Mouse (Mus musculus) telencephalon, adult 2 months (tissue): ENCODE measurements around the gene Nup205.

Source experiments
- DNase-seq: peaks from one replicate; pipeline ENCODE4 v3.0.0-alpha.2; 2011; ENCODE audit warnings: low read depth, low spot score

Gene Nup205

DNA sequence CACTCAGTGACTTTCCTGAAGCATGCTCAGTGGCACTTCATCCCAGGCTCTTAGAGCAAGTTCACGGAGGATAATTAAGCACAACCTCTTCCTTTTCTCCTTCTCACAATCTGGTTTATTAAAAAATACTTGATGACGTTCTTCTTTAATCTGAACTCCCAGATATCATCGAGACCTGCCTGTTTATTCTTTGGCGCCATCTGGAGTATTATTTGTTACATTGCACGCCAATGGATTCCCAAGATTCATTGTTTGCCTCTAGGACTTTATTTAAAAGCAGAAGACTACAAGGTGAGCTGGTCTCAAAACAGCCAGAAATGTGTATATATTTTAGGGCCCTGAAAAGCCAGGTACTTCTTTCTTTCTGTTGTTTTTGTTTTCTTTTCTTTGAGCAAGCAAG, 67.9 kb downstream of the Nup205 start:
- DNase-seq = peak; percentile 17

DNA sequence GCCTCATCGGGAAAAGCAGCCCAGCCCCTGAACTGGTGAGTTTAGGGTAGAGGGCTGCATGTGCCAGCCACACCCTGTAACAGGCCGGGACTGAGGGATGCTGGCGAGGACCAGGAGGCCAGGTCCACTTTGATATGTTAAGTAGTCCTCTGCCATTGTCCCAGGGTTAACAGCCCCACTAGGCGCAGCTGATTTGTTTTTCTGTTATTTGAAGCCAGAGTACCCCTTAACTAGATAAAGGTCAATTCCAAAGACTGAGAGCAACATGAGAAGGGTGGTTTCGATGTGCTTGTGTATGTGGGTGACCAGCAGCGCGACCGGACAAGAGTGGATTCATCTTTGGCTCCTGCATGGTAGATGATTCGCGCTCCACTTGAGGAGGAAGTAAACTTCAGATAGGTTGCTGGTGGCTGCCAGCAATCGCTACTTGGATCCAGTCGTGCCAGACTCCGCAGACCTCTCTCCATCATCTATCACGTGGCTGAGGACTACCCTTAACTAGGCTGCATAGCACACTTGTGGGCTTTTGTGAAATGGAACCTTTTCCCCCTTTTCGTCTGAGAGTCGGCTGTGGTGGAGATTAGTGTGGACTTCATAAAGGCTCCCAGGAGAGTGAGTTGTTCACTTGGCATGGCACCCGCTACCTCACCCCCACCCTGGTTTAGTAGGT, 74.7 kb downstream of the Nup205 start:
- DNase-seq = no peak

DNA sequence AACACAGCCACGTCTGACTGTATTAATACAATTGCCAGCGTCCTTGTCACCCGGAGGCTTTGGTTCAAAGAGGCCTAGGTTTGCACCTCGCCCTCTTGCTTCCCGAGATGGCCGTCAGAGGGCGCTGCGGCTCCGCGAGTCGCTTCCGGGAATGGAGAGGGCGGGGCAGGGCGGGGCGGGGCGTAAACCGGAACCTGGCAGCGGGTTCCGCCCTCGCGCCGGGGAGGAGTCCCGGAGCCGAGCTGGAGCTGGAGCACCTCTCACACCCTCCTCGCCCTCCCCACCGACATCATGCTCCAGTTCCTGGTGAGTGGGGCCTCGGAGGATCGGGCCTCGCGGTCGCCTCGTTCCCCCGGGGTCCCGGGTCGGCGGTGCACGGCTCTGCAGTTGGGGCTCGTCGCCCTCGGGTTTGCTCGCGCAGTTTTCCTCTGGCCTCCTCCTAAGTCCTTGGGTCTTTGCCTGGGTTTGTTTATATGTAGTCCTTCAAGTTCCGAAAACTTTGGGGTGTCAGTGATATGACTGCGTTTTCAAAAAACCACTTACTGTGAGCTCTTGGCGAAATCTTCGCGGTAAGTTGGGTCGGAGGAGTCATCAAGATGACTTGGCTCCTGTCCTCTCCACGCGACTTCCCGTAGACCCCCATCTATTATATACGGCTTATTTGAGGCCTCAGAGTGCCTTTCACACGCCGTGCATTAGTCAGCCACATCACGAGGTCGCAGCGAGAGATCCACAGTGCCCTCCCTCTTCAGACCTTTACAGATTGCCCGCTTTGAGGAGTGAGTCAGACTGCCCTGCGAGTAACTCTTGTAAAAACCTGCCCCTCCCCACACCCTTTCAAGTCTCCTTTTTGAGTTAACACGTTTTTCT, 75.5 kb downstream of the Nup205 start:
- peak; percentile 59 for DNase-seq

DNA sequence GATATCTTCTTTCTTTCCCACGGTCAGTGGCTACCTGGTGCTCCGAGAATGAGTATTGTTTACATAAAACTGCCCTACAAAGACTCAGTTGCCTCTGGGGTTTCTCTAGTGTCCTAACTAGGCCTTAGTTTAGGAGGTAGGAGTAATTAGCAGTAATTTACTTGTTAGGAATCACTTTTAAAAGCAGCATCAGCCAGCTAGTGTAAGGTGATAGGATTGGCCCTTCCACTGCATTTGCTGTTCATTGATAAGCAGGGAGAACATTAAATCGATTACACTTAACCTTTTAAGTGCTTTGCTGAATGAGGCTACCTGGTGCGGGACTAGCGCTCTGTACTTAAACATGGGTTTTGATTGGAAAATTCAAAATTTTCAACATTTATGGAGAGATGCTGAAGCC, 76.3 kb downstream of the Nup205 start:
- no peak for DNase-seq

DNA sequence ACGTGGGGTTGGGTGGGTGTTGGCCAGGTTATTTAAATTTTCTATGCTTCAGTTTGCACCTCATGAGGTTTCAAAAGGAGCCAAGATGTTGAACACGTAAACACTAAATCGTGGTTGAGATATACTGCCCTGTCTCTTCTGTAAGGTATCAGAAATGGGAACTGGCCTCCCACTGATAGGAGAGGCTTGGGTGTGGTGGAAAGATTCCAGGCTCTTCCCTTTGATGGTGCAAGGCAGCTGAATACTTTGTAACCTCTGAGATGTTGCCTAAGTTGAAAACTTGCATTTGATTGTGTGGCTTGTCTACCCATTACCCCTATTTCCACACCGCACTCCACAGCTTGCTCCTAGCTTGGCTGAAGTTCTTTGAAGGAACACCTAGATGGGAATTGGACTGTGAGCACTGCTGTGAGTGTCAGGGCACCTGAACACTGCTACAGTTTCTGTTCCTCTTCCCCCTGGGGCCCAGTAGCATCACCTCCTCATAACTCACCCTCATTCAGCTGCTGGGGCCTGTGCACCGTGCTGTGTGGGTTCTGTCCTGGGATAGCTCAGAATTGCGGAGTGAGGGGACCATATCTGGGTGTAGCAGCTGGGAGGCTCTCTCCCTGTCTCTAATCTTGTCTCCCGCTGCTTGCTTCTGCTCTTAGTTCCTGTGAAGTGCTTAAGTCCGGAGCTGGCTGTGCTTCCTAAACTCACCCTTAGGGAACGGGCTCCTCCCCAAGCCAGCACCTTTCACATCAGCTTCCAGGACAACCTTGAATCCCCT, 77.1 kb downstream of the Nup205 start:
- DNase-seq = no peak

DNA sequence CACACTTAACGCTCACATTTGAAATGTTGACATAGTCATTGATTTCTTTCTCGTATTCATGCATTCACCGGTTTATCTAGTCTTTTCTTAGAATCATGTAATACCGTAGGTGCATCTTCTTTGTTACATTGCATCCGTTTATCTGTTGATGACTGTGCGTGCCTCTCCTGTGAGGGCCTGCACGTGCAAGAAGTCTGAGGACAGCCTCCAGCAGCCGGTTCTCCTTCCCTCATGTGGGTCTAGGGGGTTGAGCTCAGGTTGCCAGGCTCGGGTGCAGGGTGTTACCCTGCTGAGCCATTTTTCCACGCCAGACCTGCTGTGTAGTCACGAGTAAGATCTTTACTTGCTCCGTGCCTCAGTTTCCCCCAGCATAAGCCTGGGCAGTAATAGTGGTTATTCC, 77.8 kb downstream of the Nup205 start:
- no peak for DNase-seq

DNA sequence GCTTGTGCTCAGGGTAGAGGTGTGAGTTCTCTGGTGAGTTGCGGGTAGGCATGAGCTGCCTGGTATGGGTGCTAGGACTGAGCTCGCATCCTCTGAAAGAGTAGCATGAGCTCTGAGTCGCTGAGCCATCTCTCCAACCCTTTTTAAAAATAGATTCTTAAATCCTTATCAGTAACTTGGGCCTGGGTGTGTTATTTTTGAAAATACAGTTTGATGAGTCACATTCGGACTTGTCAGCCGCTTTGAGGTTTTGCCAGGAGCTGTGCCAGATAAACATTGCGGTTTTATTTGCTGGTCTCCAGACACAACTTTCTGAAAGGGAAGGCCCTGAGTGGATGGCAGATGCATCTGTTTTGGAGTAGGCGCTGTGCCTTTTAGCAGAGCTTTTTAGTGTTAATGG, 79.5 kb downstream of the Nup205 start:
- DNase-seq = peak; percentile 58

- DNase-seq = no peak
Measured at GRCm38 (mm10) chr6:35257626-35258190, 80.5 kb downstream of the Nup205 start.

- DNase-seq = no peak
Measured at GRCm38 (mm10) chr6:35258922-35259321, 81.7 kb downstream of the Nup205 start.

- no peak for DNase-seq
Measured at GRCm38 (mm10) chr6:35259526-35259925, 82.3 kb downstream of the Nup205 start.

DNA sequence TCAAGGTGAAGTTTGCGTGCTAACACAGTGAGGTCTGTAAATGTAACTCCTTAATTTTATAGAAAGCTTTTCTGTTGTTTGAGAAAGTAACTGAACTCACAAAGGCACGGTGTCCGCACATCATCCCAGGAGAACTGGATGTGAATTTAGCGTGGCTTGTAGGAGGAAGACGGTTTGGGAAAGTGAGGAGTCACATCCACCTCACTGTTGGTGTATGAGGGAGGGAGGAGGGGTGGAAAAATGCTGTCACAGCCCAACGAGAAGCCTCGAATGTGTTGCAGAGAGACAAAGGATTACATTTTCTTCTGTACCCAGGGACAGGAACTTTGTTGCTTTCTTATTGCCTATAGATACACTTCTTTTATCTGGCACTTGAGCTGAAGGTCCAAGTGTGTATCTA, 83.3 kb downstream of the Nup205 start:
- DNase-seq = peak; percentile 11

- no peak for DNase-seq
Measured at GRCm38 (mm10) chr6:35265580-35266278, 88.5 kb downstream of the Nup205 start.

DNA sequence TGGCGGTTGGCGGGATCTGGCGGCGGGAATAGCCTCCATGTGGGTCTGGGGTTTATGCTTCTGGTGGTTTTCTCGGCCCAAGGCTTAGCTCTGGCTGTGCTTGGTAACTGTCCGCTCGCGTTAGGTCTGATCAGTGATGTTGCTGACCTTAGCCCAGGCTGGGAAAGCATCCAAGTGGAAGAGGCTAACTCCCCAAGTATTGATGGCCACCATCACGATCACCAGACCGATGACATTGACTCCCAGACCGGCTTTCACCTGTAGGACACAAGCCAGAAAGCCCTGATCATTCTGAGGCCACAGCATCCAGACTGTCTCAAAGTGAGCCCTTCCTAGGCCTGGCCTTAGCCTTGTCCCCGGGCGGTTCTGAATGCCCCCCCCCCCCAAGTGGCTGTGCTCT, 91.5 kb downstream of the Nup205 start:
- no peak for DNase-seq

GRCm38 (mm10) chr6:35269643-35270042, 92.4 kb downstream of the Nup205 start:
- DNase-seq = no peak

DNA sequence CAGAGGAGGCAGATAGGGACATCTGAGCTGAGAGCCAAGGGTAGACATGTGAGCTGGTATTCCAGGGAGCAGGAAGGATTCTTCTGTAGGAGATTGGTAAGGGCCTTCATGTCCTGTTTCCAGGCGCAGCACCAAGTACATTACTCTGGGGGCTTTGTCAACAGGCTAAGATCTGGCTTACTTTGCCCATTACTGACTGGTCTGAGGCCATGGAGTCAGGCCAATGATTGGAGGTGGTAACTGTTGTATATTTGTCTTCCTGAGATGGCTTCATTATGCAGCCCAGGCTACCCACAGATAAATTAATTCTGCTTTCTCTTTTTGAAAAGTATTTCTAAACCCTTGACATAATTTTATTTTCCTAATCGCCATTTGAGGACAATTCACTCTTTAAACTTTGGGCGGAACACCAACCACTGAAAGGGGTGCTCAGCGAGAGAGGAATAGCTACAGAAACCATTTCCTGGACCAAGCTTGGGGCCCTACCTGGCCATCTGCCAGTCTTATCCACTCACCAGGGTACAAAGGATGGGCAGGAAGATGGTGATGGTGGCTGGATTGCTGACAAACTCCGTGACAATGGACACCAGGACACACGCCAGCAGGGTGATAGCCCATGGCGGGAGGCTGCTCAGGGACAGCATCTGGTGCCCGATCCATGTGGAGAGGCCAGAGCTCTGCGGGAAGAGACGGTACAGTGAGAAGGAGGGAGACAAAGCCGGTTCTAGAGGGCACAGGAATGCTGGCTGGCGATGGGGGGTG, 94.1 kb downstream of the Nup205 start:
- DNase-seq = no peak

GRCm38 (mm10) chr6:35271868-35272765, 94.9 kb downstream of the Nup205 start:
- DNase-seq = no peak

DNA sequence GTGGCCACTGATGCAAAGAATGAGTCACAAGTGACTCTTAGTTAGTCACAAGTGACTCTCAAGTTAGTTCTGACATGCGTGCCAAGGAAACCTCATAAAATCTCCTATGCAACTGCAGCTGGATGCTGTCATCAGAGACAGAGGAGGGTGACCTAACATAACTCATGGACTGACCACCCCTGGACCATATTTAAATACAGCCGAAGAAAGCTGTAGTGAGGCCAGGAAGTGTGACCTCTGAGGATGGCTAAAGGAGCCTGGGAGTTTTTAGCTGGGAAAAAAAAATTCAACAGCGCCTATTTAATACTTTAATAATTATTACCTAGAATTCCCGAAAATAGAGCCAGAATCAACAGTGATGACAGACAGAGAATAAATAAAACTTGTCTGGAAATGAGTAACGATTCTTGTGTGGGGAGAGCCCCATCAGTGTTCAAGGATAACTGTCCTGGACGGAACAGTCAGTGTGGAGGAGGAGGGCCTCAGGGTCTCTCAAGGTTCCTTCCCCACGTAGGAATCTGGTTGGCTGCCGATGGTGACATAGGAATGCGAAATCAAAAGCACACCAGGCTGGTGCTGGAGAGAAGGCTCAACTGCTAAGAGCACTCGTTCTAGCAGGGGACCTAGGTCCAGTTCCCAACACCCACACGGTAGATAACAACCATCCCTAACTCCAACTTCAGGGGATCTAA, 96.3 kb downstream of the Nup205 start:
- DNase-seq = no peak

DNA sequence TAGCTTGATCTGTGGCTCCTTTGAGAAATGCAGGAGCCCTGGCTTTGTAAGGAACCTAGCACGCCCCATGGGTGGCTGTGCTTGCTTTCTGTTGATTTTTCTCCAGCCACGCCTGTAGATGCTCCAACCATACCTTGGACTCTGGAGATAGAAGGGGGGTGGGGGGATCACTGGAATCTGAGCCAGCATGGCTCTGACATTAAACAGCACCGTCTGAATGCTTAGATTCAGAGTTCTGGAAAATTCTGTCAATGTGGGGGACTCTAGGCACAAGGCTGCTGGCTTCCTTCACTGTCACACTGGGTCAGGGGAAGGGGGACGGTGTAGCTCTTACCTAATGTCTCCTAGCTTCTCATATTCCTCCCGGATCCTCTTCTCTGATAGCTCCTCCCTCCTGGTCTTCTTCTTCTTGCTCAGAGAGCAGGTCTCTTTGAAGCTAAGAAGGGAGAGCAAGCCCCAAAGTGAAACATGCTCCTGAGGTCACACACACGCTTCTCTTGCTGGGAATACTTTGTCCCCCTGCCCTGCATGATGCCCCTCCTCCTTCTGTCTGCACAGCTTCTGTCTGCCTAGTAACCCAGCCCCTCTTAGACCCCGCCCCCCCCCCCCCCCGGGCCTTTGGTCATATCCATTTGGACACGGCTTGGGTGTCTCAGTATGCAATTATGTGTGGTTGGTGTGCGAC, 100.8 kb downstream of the Nup205 start:
- no peak for DNase-seq
